Mouse (Mus musculus): ENCODE measurements at regions not wholly inside any gene's neighbourhood (a gene's known extent, or its start where the extent isn't known, plus 50 kb on each side); places are given as distances from the start of the nearest gene placed in this dataset.

DNA sequence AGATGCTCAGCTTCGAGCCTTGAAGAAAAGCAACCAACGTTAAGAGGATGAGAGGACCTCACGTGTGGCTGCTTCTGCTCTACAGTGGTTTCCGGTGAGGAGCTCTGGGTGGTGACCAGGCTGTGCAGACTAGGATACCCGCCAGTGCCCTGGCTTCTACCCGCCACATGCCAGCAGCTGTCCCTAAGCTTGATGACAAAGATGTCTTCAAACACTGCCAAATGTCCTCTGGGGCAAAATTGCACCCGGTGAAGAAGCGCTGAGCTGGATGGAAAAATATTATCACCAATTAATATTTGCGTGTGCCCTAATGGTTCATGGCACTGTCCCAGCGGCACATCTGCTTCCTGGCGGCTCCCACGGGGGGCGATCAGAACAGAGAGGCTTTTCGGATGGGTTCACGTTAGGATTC lies 271.1 kb downstream of the Rngtt start:
- TF ChIP-seq ZC3H11A (IDR thresholded peaks at IDR 0.05; ENCODE audit: borderline replicate concordance, low read depth, low read length): no peak
- no peak for TF ChIP-seq CHD2 (IDR thresholded peaks at IDR 0.05; ENCODE audit: low read depth, low read length)

Data from ES-E14 (cell line).